ENCODE assay signal across 9 mouse cellular contexts in the genomic region with DNA sequence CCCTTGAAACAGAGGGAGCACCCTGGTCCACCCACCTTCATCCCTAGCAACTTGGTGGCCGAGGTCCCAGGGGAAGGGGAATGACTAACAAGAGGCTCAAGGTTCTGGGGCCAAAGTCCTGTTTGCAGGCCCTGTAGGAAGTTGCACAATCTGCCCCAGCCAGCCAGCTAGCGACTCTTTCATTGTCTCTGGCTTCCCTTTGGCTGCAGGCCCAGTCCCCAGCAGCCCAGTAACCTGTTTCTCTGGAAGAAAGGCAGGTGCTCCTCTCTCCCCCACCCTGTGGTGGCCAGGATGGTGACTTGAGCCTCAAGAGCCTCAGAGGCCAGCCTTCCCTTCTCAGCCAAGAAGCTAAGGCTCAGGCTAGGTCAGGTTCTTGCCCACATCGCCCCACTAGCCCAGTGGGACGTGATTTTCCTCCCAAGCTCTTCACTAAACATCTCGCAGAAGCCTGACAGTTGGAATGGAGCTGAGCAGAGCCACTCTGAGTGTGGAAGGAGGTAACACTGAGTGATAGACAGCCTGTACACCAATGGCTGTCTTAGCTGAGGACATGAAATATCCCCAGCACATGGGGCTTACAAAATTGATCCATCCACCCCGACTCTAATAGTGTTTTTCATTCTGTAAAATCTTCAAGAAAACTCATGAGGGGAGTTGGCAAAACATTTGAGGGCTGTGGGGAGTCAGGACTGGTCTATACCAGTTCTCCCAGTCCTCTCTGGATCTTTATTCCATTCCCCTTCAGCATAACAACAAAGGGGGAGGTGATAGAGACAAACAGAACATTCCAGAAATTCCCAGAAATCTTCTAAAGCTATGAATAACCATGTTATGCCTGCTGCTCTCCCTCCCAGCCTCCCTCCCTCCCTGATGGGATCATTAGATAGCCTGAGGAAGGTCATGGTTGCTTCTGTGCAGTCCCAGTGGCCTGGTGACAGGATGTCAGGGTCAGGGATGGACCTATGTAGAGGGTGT. TPM values are rescaled to one million over a fixed set of nuclear protein-coding genes. Genes with fewer than 3 reads are reported as not detected.
A peak's percentile ranks its signal among the peaks of the same experiment; 100 is the strongest.
DNase-seq lines count a peak whose midpoint lies in the region; ATAC-seq lines count a peak whose summit lies in the region.
"Had no signal": no experiment of that assay in that cellular context is flagged by ENCODE, and none has a peak within 500 bp of the region (broad histone marks: within the 10 kb centered on the region; RNA-seq: fewer than 3 reads in every experiment).

No protein-coding gene starts in this region.

- no peak overlapping the region for H3K4me2 ChIP-seq in heart, embryonic 16.5 days (ENCODE audit: low read depth, low read length)
- H3K4me2 ChIP-seq: midbrain, embryonic 12.5 days had no signal

- peak overlapping the region; percentile 19 for H3K27ac ChIP-seq in heart, embryonic 16.5 days (ENCODE audit: low read length)
- H3K27ac ChIP-seq: midbrain, embryonic 12.5 days had no signal

- intact Hi-C loops in left cerebral cortex, postnatal 36 days (cut with DNase I), result no loop called here

- H3K9me3 ChIP-seq in heart, embryonic 16.5 days (replicated peaks; ENCODE audit: control insufficient read depth, low read length), result no peaks in the 10 kb centered on the region
- H3K9me3 ChIP-seq: midbrain, embryonic 12.5 days had no signal

- no peaks in the 10 kb centered on the region for H3K27me3 ChIP-seq in heart, embryonic 16.5 days (ENCODE audit: control insufficient read depth, insufficient read depth, low read length)
- H3K27me3 ChIP-seq: midbrain, embryonic 12.5 days had no signal

- no peak overlapping the region for H3K9ac ChIP-seq in heart, embryonic 16.5 days (ENCODE audit: low read length)
- H3K9ac ChIP-seq: midbrain, embryonic 12.5 days had no signal

- H3K4me3 ChIP-seq in heart, embryonic 16.5 days (ENCODE audit: low read length), result no peak overlapping the region
- H3K4me3 ChIP-seq: midbrain, embryonic 12.5 days had no signal

- ATAC-seq in common myeloid progenitor, adult 5-6 weeks (replicated peaks; ENCODE audit: low read depth, poor library complexity, severe bottlenecking), result peak; percentile 48
- ATAC-seq in heart, embryonic 16.5 days (replicated peaks; ENCODE audit: extremely low read depth, insufficient read depth, low FRiP score), result peak; percentile 76
- ATAC-seq in monocyte, adult 5-6 weeks (replicated peaks; ENCODE audit: insufficient number of reproducible peaks, low FRiP score, low TSS enrichment, poor library complexity, severe bottlenecking), result 0 out of 2 replicates have a peak, but pooled peaks have one; percentile 48
- no peak for ATAC-seq in activated CD4-positive, CD25-positive, alpha-beta regulatory T cell, adult 4 months

- WGBS in heart, embryonic 16.5 days, result 50% methylated on average over 6 of the region's 6 CpGs

- DNase-seq in 416B (ENCODE audit: low read depth) (peak; percentile 93), ZHBTc4 (ENCODE audit: low read depth, low spot score) (peak; percentile 87)
- peak; percentile 28 to 32 for DNase-seq in left cerebral cortex, postnatal 36 days (ENCODE audit: low spot score in 2 of 2)
- DNase-seq in thymus, postnatal 14 days, result no peak

- no peaks in the 10 kb centered on the region for H3K36me3 ChIP-seq in heart, embryonic 16.5 days (ENCODE audit: control insufficient read depth, insufficient read depth)
- H3K36me3 ChIP-seq: midbrain, embryonic 12.5 days had no signal

- peaks cover 26% of the 10 kb centered on the region for H3K4me1 ChIP-seq in heart, embryonic 16.5 days (ENCODE audit: control insufficient read depth, insufficient read depth, low read length)
- H3K4me1 ChIP-seq: midbrain, embryonic 12.5 days had no signal

RNA-seq across cellular contexts. Expression of a gene that starts 25.2 kb away (rescaled TPM):
- 5.4 and 7.2 TPM in 2 replicates for total RNA-seq in common myeloid progenitor, adult 5-6 weeks (2017)
- polyA plus RNA-seq in heart, embryonic 16.5 days (2015; fragmentation: Nextera tagmentation; extraction: Ambion mirVana), result 66.2 and 67.9 TPM in 2 replicates
- total RNA-seq in left cerebral cortex, postnatal 36 days (2021), result 10 to 100 TPM; 27.0 to 27.9 TPM
- 0.39 to 0.57 TPM (median 0.53 TPM) in 3 replicates for total RNA-seq in monocyte, adult 5-6 weeks (2017)
- 1 to 10 TPM; 3.0 to 3.5 TPM for polyA plus RNA-seq in activated CD4-positive, CD25-positive, alpha-beta regulatory T cell, adult 4 months (2017; shearing (Covaris generic))
